ENCODE assay signal across 23 mouse cellular contexts in genomic region chr14:34196706-34197105, GRCm38 (mm10). TPM values are rescaled to one million over a fixed set of nuclear protein-coding genes. Genes with fewer than 3 reads are reported as not detected.
DNase-seq lines count a peak whose midpoint lies in the region; ATAC-seq lines count a peak whose summit lies in the region.
"Had no signal": no experiment of that assay in that cellular context is flagged by ENCODE, and none has a peak within 500 bp of the region (broad histone marks: within the 10 kb centered on the region; RNA-seq: fewer than 3 reads in every experiment).

No protein-coding gene starts in this region.

- DNase-seq in kidney, adult 11 months, result peak; percentile 21
- no peak for DNase-seq in kidney, postnatal 10 days
- peak; percentile 12 for DNase-seq in NIH3T3 (ENCODE audit: low read depth)
- peak; percentile 40 for DNase-seq in adrenal gland, postnatal 10 days
- DNase-seq in embryonic facial prominence, embryonic 14.5 days (ENCODE audit: low spot score), result peak; percentile 39
- no peak for DNase-seq in embryo, embryonic 10.5 days (ENCODE audit: low spot score)
- DNase-seq in lung, adult 18-20 months, result no peak
- DNase-seq: cerebellum, adult 11-12 months; cerebellum, postnatal 36 days; gastrocnemius, postnatal 36 days; kidney, postnatal 25 days; right cerebral cortex, postnatal 4 days; thymus, adult 18-20 months had no signal

- WGBS in embryonic facial prominence, embryonic 14.5 days, result 32% methylated on average over 4 of the region's 4 CpGs

- H3K4me1 ChIP-seq in embryonic facial prominence, embryonic 14.5 days (ENCODE audit: control insufficient read depth, insufficient read depth, low read length), result peaks cover 17% of the 10 kb centered on the region

- no peaks in the 10 kb centered on the region for H3K27me3 ChIP-seq in embryonic facial prominence, embryonic 14.5 days (replicated peaks; ENCODE audit: control insufficient read depth, insufficient read depth, low read length)
- H3K27me3 ChIP-seq: midbrain, embryonic 13.5 days had no signal

- no peaks in the 10 kb centered on the region for H3K36me3 ChIP-seq in embryonic facial prominence, embryonic 14.5 days (ENCODE audit: control insufficient read depth, insufficient read depth, low read length)

- ATAC-seq in embryonic facial prominence, embryonic 14.5 days (ENCODE audit: low read depth), result no peak
- no peak for ATAC-seq in frontal cortex, adult (ENCODE audit: low TSS enrichment)
- ATAC-seq: forebrain, embryonic 16.5 days; midbrain, embryonic 13.5 days had no signal

- H3K9ac ChIP-seq in embryonic facial prominence, embryonic 14.5 days (ENCODE audit: low read depth, low read length), result peak overlapping the region; percentile 22; the same call in 1 of the 2 replicates
- H3K9ac ChIP-seq: midbrain, embryonic 13.5 days had no signal

- no peaks in the 10 kb centered on the region for H3K9me3 ChIP-seq in embryonic facial prominence, embryonic 14.5 days (ENCODE audit: control insufficient read depth, low read length)
- H3K9me3 ChIP-seq: midbrain, embryonic 13.5 days had no signal

- H3K4me2 ChIP-seq in embryonic facial prominence, embryonic 14.5 days (ENCODE audit: low read depth, low read length), result no peak overlapping the region
- H3K4me2 ChIP-seq: heart, embryonic 11.5 days; midbrain, embryonic 13.5 days had no signal

- no peak overlapping the region for H3K4me3 ChIP-seq in embryonic facial prominence, embryonic 14.5 days (ENCODE audit: low read depth, low read length)
- H3K4me3 ChIP-seq: midbrain, embryonic 13.5 days had no signal

- peak overlapping the region; percentile 21 for H3K27ac ChIP-seq in embryonic facial prominence, embryonic 14.5 days (replicated peaks; ENCODE audit: low read depth, low read length)
- H3K27ac ChIP-seq: macrophage; midbrain, embryonic 13.5 days had no signal

RNA-seq across cellular contexts. Expression of gene Gprin2, which starts 4.7 kb away (rescaled TPM):
- 1 to 10 TPM in 1 of 2 experiments, under 1 TPM in 1; 0.36 to 1.4 TPM for total RNA-seq in adrenal gland, postnatal 10 days (2021)
- 0.84 and 1.1 TPM in 2 replicates for polyA plus RNA-seq in embryonic facial prominence, embryonic 14.5 days (2014; fragmentation: Nextera tagmentation; extraction: Ambion mirVana)
- polyA plus RNA-seq: macrophage had no signal

RNA-seq across cellular contexts. Expression of gene Syt15, which starts 22.7 kb away (rescaled TPM):
- 1 to 10 TPM; 1.3 to 1.4 TPM for total RNA-seq in adrenal gland, postnatal 10 days (2021)
- 0.25 and 0.60 TPM in 2 replicates for polyA plus RNA-seq in embryonic facial prominence, embryonic 14.5 days (2014; fragmentation: Nextera tagmentation; extraction: Ambion mirVana)
- total RNA-seq: ES-E14 had no signal
- polyA plus RNA-seq: macrophage had no signal

RNA-seq across cellular contexts. Expression of gene Npy4r, which starts 44.4 kb away (rescaled TPM):
- under 1 TPM; 0.27 to 0.30 TPM for total RNA-seq in adrenal gland, postnatal 10 days (2021)
- polyA plus RNA-seq in embryonic facial prominence, embryonic 14.5 days (2014; fragmentation: Nextera tagmentation; extraction: Ambion mirVana), result 0.26 TPM in 1 of 2 replicates, not detected in the other
- total RNA-seq: layer of hippocampus, postnatal 25 days; left cerebral cortex, postnatal 36 days had no signal
- polyA plus RNA-seq: liver, embryonic 16.5 days; macrophage; neural tube, embryonic 11.5 days had no signal

Comparison
In these comparisons a context has a peak if more than half of its experiments do, and no peak if none do; other contexts are left out.
1. DNase-seq: peak in kidney, adult 11 months (single experiment), NIH3T3 (single experiment), adrenal gland, postnatal 10 days (single experiment) and embryonic facial prominence, embryonic 14.5 days (single experiment); none in kidney, postnatal 10 days (single experiment), embryo, embryonic 10.5 days (single experiment) and lung, adult 18-20 months (0 of 2).